Mouse (Mus musculus) cerebellum, adult 2 months (tissue): ENCODE measurements around the gene Gga1. TPM values are rescaled to one million over a fixed set of nuclear protein-coding genes. Genes with fewer than 3 reads are reported as not detected.
A peak's percentile ranks its signal among the peaks of the same experiment; 100 is the strongest.

Source experiments
- DNase-seq, 2 experiments: peaks; one replicate each; pipeline ENCODE4 v3.0.0; 2021
- H3K27ac ChIP-seq: fragments of 200-500 bp; 2 replicates; pipeline ENCODE4 v1.5.1; 2012; ENCODE audit warnings: low read length, control low read depth, inconsistent platforms; ENCODE audit not compliant: insufficient read depth
- H3K27me3 ChIP-seq: fragments of 200-500 bp; 2 replicates; pipeline ENCODE4 v1.6.1; 2012; ENCODE audit warnings: inconsistent platforms, mild to moderate bottlenecking, low read length, moderate library complexity; ENCODE audit not compliant: control insufficient read depth, insufficient read depth
- H3K4me1 ChIP-seq: fragments of 200-500 bp; 2 replicates; pipeline ENCODE4 v1.6.1; 2011; ENCODE audit warnings: low read length; ENCODE audit not compliant: control insufficient read depth, insufficient read depth
- H3K4me3 ChIP-seq: fragments of 200-500 bp; replicated peaks from 2 replicates; pipeline ENCODE3; 2011; ENCODE audit warnings: mild to moderate bottlenecking, low read depth, low read length, control low read depth; ENCODE audit not compliant: insufficient read depth
- CTCF ChIP-seq: fragments of 200-500 bp; IDR thresholded peaks from 2 replicates; pipeline ENCODE4 v1.5.1; 2011; ENCODE audit warnings: low read depth, mild to moderate bottlenecking, control low read depth, low read length, moderate library complexity, borderline replicate concordance; ENCODE audit not compliant: insufficient read depth
- POLR2A ChIP-seq: fragments of 200-500 bp; IDR thresholded peaks from 2 replicates; pipeline ENCODE4 v1.6.1; 2011; ENCODE audit warnings: low read length, control low read depth, borderline replicate concordance; ENCODE audit not compliant: insufficient read depth
- WGBS: fragments of 180-500 bp; shearing (Covaris S2); methylation state at CpG from one replicate; pipeline ENCODE4 v1.1.7; 2018; 5-methylcytosine and 5-hydroxymethylcytosine counted together
- polyA plus RNA-seq: library from polyadenylated mRNA; depleted of rRNA; stranded (reverse); fragments of >200 nt; gene quantifications from 2 replicates; pipeline ENCODE4 v1.2.3, GENCODE M21; 2012

Gene Gga1
- polyA plus RNA-seq, 1 experiment: 80.8 TPM

GRCm38 (mm10) chr15:78862280-78862679, 14.7 kb upstream of the Gga1 start:
- 92% methylated on average over 5 of the region's 5 CpGs for WGBS
- H3K27ac ChIP-seq: no peak overlapping the region
- TF ChIP-seq POLR2A (no peak), CTCF (no peak)
- DNase-seq: no peak
- no peaks in the 10 kb centered on the region for H3K27me3 ChIP-seq
- H3K4me1 ChIP-seq: peaks cover 15% of the 10 kb centered on the region
- H3K4me3 ChIP-seq: no peak overlapping the region

GRCm38 (mm10) chr15:78863154-78863553, 13.8 kb upstream of the Gga1 start:
- H3K27me3 ChIP-seq: no peaks in the 10 kb centered on the region
- H3K27ac ChIP-seq: no peak overlapping the region
- no peak overlapping the region for H3K4me3 ChIP-seq
- WGBS: 66% methylated on average over 2 of the region's 2 CpGs
- H3K4me1 ChIP-seq: peaks cover 13% of the 10 kb centered on the region
- TF ChIP-seq POLR2A (no peak), CTCF (no peak)
- no peak for DNase-seq

DNA sequence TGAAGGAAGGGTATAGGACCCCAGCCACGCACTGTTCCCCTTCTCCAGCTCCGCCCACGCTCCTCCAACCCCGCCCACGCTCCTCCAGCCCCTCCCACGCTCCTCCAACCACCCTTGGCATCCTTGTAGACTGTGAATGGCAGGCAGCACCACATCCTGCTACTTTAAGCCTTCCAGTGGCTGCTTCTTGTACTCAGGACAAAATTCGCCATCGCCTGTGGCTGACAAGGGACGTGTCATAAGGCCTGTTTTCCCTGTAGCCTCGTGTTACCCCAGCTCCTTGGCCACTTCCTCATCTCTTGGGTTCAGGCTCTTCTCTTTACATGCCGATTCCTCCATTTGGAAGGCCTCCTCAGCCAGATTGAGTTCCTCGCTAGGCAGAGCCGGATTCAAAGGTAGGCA, 13.1 kb upstream of the Gga1 start:
- H3K27me3 ChIP-seq: no peaks in the 10 kb centered on the region
- no peak overlapping the region for H3K27ac ChIP-seq
- peaks cover 11% of the 10 kb centered on the region for H3K4me1 ChIP-seq
- H3K4me3 ChIP-seq: no peak overlapping the region
- 70% methylated on average over 13 of the region's 13 CpGs for WGBS
- DNase-seq: no peak
- TF ChIP-seq CTCF (no peak), POLR2A (no peak)

- Histone ChIP-seq H3K27me3 (no peaks in the 10 kb centered on the region), H3K27ac (no peak overlapping the region), H3K4me3 (no peak overlapping the region), H3K4me1 (no peaks in the 10 kb centered on the region)
- WGBS: 40% methylated on average over 9 of the region's 9 CpGs
- no peak for DNase-seq
- TF ChIP-seq POLR2A (no peak), CTCF (no peak)
Measured at GRCm38 (mm10) chr15:78868398-78868797, 8.6 kb upstream of the Gga1 start.

DNA sequence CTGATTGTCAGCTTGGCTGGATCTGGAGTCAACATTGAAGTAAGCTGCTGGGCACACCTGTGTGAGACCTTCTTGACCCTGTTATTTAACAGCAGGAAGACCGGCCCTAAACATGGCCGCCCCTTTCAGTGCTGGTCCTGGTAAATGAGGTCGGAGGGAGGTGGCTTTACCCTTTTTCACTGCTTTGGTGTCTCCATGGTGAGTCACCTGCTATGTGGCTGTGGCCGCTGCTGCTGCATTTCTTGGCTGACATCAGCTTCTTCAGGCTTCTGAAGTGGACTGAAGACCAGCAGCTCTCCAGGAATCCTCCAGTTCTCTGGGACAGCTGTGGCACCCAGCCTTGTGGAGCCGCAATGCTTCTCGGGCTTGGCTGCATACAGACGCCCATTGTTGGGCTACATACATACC, 8.2 kb upstream of the Gga1 start:
- WGBS: 42% methylated on average over 7 of the region's 7 CpGs
- no peak for DNase-seq

DNA sequence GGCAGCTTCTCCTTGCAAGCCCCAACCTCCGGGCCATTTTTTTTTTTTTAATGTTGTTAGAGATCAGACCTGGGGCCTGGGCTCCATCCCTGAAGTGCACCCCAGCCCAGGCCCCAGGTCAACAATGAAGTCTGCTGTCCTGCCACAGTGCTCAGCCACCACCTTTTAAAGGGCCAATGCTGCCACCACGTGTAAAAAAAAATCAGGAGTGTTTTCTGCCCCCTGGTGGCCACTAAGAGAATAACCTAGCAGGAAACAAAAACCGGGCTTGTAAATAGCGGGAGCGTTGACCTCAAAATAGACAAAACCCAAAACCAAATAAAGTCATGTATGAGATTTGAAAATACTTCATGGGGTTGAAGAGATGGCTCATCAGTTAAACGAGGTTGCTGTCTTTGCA, 7.2 kb upstream of the Gga1 start:
- 21% methylated on average over 6 of the region's 6 CpGs for WGBS
- DNase-seq: peak; percentile 59 to 61
- Histone ChIP-seq H3K4me3 (no peak overlapping the region), H3K4me1 (no peaks in the 10 kb centered on the region), H3K27me3 (no peaks in the 10 kb centered on the region), H3K27ac (no peak overlapping the region)
- TF ChIP-seq CTCF (peak; percentile 54; the same call in 1 of the 2 replicates), POLR2A (no peak)

More for the DNA sequence above, 8.2 kb upstream of the Gga1 start:
- TF ChIP-seq POLR2A: no peak
- TF ChIP-seq CTCF: no peak
- H3K4me1 ChIP-seq: no peaks in the 10 kb centered on the region
- H3K4me3 ChIP-seq: no peak overlapping the region
- H3K27me3 ChIP-seq: no peaks in the 10 kb centered on the region
- no peak overlapping the region for H3K27ac ChIP-seq

DNA sequence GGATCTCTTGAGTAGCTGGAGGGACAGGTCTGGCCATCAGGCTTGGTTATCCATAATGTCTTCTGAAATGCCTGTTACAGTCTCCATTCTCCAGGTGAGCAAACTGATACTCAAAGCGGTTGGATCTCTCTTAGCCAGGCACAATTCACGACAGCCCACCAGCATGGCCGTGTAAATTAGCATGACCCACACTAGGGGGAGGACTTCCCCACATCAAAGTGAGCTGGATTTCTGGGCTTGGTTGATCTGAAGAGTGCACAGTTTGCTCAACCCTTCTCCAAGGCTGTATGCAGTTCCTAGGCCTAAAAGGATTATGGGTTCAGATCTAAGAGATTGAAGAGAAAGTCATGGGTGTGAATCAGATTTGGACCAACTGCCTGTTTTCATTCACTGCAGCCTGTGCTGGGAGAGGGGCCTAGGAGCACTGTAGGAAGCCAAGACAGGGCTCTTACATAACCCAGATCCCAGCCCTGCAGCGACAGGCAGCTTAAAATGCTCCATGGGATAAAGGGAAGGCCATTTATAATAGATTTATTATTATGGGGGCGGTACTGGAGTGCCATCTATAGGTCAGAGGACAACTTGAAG, 4.9 kb upstream of the Gga1 start:
- WGBS: 62% methylated on average over 5 of the region's 5 CpGs
- TF ChIP-seq POLR2A (no peak), CTCF (no peak)
- H3K27me3 ChIP-seq: no peaks in the 10 kb centered on the region

DNA sequence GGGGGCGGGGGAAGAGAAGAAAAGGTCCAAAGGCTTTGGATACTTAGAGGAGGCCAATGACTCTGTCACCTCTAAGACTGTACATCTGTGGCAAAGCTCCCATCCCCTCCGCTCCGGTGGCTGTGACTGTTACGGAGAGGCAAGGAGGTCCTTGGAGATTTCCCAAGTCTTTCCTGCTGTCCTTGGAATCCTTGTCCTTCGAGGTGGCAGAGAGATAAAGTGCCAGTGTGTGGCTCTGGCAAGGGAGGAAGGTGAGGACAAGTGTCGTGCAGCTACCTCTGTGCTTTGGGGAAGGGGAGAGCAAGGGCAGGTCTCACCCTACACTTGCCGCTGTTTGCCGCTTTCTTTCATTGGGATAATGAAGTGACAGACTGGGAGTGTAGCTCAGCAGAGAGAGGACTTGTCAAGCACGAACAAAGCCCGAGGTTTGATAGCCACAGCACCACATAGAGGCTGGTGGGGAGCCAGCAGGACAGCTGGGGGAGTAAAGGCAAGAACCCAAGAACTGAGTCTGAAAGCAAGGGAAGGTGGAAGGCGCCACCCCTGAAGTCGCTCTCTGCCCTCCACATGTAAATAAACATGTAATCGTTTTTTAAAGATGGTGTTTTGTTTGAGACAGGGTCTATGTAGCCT, 3.1 kb upstream of the Gga1 start:
- H3K4me3 ChIP-seq: no peak overlapping the region
- 29% methylated on average over 13 of the region's 13 CpGs for WGBS
- no peaks in the 10 kb centered on the region for H3K27me3 ChIP-seq
- TF ChIP-seq CTCF (no peak), POLR2A (no peak)
- H3K4me1 ChIP-seq: 0 out of 2 replicates have a peak, but pooled peaks cover under 1% of the 10 kb centered on the region
- H3K27ac ChIP-seq: no peak overlapping the region
- DNase-seq: no peak

More for the DNA sequence above, 4.9 kb upstream of the Gga1 start:
- H3K27ac ChIP-seq: no peak overlapping the region
- no peak for DNase-seq
- H3K4me1 ChIP-seq: no peaks in the 10 kb centered on the region
- no peak overlapping the region for H3K4me3 ChIP-seq
